Mouse (Mus musculus) liver, embryonic 11.5 days (tissue): Measurements from ENCODE around the gene Gm20721. TPM values are rescaled to one million over a fixed set of nuclear protein-coding genes. Genes with fewer than 3 reads are reported as not detected.

Source experiments
- ATAC-seq: fragments of 200-750 bp; cut with Nextera tagmentation; replicated peaks from 2 replicates; pipeline ENCODE4 v1.8.0; 2017; ENCODE audit warnings: moderate number of reproducible peaks, mild to moderate bottlenecking, moderate TSS enrichment, moderate library complexity; ENCODE audit not compliant: low FRiP score
- DNase-seq: peaks from one replicate; pipeline ENCODE4 v3.0.0-alpha.2; 2017; ENCODE audit warnings: low spot score
- H3K27ac ChIP-seq: fragments of 300-500 bp; sonication (generic); 2 replicates; pipeline ENCODE4 v1.5.1; 2014; ENCODE audit warnings: mild to moderate bottlenecking, low read depth, low read length, control low read depth
- H3K27me3 ChIP-seq: fragments of 300-500 bp; sonication (generic); replicated peaks from 2 replicates; pipeline ENCODE4 v1.6.1; 2014; ENCODE audit warnings: low read length, mixed read lengths; ENCODE audit not compliant: control insufficient read depth, insufficient read depth
- H3K36me3 ChIP-seq: fragments of 300-500 bp; sonication (generic); 2 replicates; pipeline ENCODE4 v1.6.1; 2014; ENCODE audit warnings: mild to moderate bottlenecking, low read length, moderate library complexity, mixed read lengths; ENCODE audit not compliant: control insufficient read depth, insufficient read depth
- H3K4me1 ChIP-seq: fragments of 300-500 bp; sonication (generic); replicated peaks from 2 replicates; pipeline ENCODE4 v1.6.1; 2014; ENCODE audit warnings: low read length, mixed read lengths; ENCODE audit not compliant: control insufficient read depth, insufficient read depth
- H3K4me2 ChIP-seq: fragments of 300-500 bp; sonication (generic); 2 replicates; pipeline ENCODE4 v1.6.1; 2014; ENCODE audit warnings: mild to moderate bottlenecking, control low read depth, moderate library complexity
- H3K4me3 ChIP-seq: fragments of 300-500 bp; sonication (generic); 2 replicates; pipeline ENCODE4 v1.5.1; 2014; ENCODE audit warnings: low read depth, low read length, control low read depth
- H3K9ac ChIP-seq: fragments of 300-500 bp; sonication (generic); 2 replicates; pipeline ENCODE4 v1.6.1; 2014; ENCODE audit warnings: low read depth, low read length, control low read depth
- H3K9me3 ChIP-seq: fragments of 300-500 bp; sonication (generic); 2 replicates; pipeline ENCODE4 v1.6.1; 2016; ENCODE audit warnings: low read length, inconsistent platforms, mixed read lengths; ENCODE audit not compliant: control insufficient read depth
- WGBS: fragments of 180-500 bp; shearing (Covaris S2); extraction: QIAGEN DNeasy Blood & Tissue Kit; methylation state at CpG from one replicate; pipeline ENCODE4 v1.1.7; 2014; 5-methylcytosine and 5-hydroxymethylcytosine counted together
- polyA plus RNA-seq: library from polyadenylated mRNA; unstranded; fragments of >200 nt; fragmentation: Nextera tagmentation; extraction: Ambion mirVana; gene quantifications from 2 replicates; pipeline ENCODE4 v1.2.1, GENCODE M21; 2014

Gm20721 gene
- polyA plus RNA-seq, 1 experiment from 2014 or later, result 7.7 TPM

- no peak for DNase-seq
- Histone ChIP-seq H3K36me3 (peaks cover 27% of the 10 kb centered on the region), H3K27me3 (no peaks in the 10 kb centered on the region), H3K4me1 (peaks cover 32% of the 10 kb centered on the region), H3K4me3 (no peak overlapping the region), H3K9me3 (no peaks in the 10 kb centered on the region), H3K9ac (no peak overlapping the region), H3K4me2 (no peak overlapping the region), H3K27ac (0 out of 2 replicates have a peak overlapping the region, but pooled peaks have one; percentile 34)
- 92% methylated on average over 16 of the region's 16 CpGs for WGBS
- ATAC-seq, result no peak
Observed at GRCm38 (mm10) chr2:174344996-174345395, 1.5 kb downstream of the Gm20721 start.

GRCm38 (mm10) chr2:174344003-174344655, 2.4 kb downstream of the Gm20721 start:
- no peak overlapping the region for H3K4me3 ChIP-seq
- peaks cover 29% of the 10 kb centered on the region for H3K36me3 ChIP-seq
- no peaks in the 10 kb centered on the region for H3K9me3 ChIP-seq
- peak; percentile 35; the same call in 1 of the 2 replicates for ATAC-seq
- peak; percentile 58 for DNase-seq
- 28% methylated on average over 3 of the region's 3 CpGs for WGBS
- peaks cover 36% of the 10 kb centered on the region for H3K4me1 ChIP-seq
- no peak overlapping the region for H3K9ac ChIP-seq
- peak overlapping the region; percentile 51 for H3K27ac ChIP-seq
- no peaks in the 10 kb centered on the region for H3K27me3 ChIP-seq
- peak overlapping the region; percentile 42 for H3K4me2 ChIP-seq

GRCm38 (mm10) chr2:174343566-174343965, 2.9 kb downstream of the Gm20721 start:
- H3K36me3 ChIP-seq, result peaks cover 29% of the 10 kb centered on the region
- H3K9me3 ChIP-seq, result no peaks in the 10 kb centered on the region
- no peak overlapping the region for H3K9ac ChIP-seq
- no peak for DNase-seq
- H3K27me3 ChIP-seq, result no peaks in the 10 kb centered on the region
- peak overlapping the region; percentile 42; the same call in 1 of the 2 replicates for H3K4me2 ChIP-seq
- WGBS, result 43% methylated on average over 1 of the region's 1 CpGs
- H3K27ac ChIP-seq, result peak overlapping the region; percentile 51; the same call in 1 of the 2 replicates
- no peak for ATAC-seq
- H3K4me3 ChIP-seq, result no peak overlapping the region
- peaks cover 40% of the 10 kb centered on the region for H3K4me1 ChIP-seq

GRCm38 (mm10) chr2:174342793-174343400, 3.6 kb downstream of the Gm20721 start:
- Histone ChIP-seq H3K27ac (peak overlapping the region; percentile 11; the same call in 1 of the 2 replicates), H3K36me3 (peaks cover 29% of the 10 kb centered on the region), H3K9me3 (no peaks in the 10 kb centered on the region), H3K4me2 (no peak overlapping the region), H3K4me1 (peaks cover 40% of the 10 kb centered on the region), H3K27me3 (no peaks in the 10 kb centered on the region), H3K9ac (no peak overlapping the region), H3K4me3 (no peak overlapping the region)
- ATAC-seq, result no peak
- no peak for DNase-seq
- WGBS, result 65% methylated on average over 8 of the region's 8 CpGs

- no peaks in the 10 kb centered on the region for H3K27me3 ChIP-seq
- H3K27ac ChIP-seq, result no peak overlapping the region
- peaks cover 47% of the 10 kb centered on the region for H3K4me1 ChIP-seq
- H3K4me3 ChIP-seq, result no peak overlapping the region
- no peaks in the 10 kb centered on the region for H3K9me3 ChIP-seq
- DNase-seq, result no peak
- no peak overlapping the region for H3K4me2 ChIP-seq
- peaks cover 21% of the 10 kb centered on the region for H3K36me3 ChIP-seq
- no peak for ATAC-seq
- 81% methylated on average over 4 of the region's 4 CpGs for WGBS
- H3K9ac ChIP-seq, result no peak overlapping the region
Observed at GRCm38 (mm10) chr2:174340893-174341580, 5.5 kb downstream of the Gm20721 start.

- Histone ChIP-seq H3K9ac (no peak overlapping the region), H3K36me3 (peaks cover 15% of the 10 kb centered on the region), H3K4me2 (no peak overlapping the region), H3K27me3 (no peaks in the 10 kb centered on the region), H3K4me3 (no peak overlapping the region), H3K27ac (no peak overlapping the region), H3K4me1 (peaks cover 50% of the 10 kb centered on the region), H3K9me3 (no peaks in the 10 kb centered on the region)
- 91% methylated on average over 3 of the region's 3 CpGs for WGBS
- ATAC-seq (no peak), DNase-seq (no peak)
Observed at GRCm38 (mm10) chr2:174340229-174340892, 6.2 kb downstream of the Gm20721 start.

GRCm38 (mm10) chr2:174339701-174340100, 6.8 kb downstream of the Gm20721 start:
- H3K4me1 ChIP-seq, result peaks cover 57% of the 10 kb centered on the region
- ATAC-seq (no peak; the same call in 1 of the 2 replicates), DNase-seq (no peak)
- no peak overlapping the region for H3K27ac ChIP-seq
- H3K27me3 ChIP-seq, result no peaks in the 10 kb centered on the region
- no peak overlapping the region for H3K4me3 ChIP-seq
- peaks cover 10% of the 10 kb centered on the region for H3K36me3 ChIP-seq
- H3K9ac ChIP-seq, result no peak overlapping the region
- no peak overlapping the region for H3K4me2 ChIP-seq
- H3K9me3 ChIP-seq, result no peaks in the 10 kb centered on the region
- WGBS, result 94% methylated on average over 1 of the region's 1 CpGs

- Histone ChIP-seq H3K4me3 (no peak overlapping the region), H3K4me1 (peaks cover 62% of the 10 kb centered on the region), H3K27me3 (no peaks in the 10 kb centered on the region), H3K4me2 (no peak overlapping the region), H3K36me3 (peaks cover 9% of the 10 kb centered on the region; the same call in 1 of the 2 replicates), H3K9me3 (no peaks in the 10 kb centered on the region), H3K27ac (no peak overlapping the region), H3K9ac (no peak overlapping the region)
- 88% methylated on average over 13 of the region's 13 CpGs for WGBS
- ATAC-seq (no peak), DNase-seq (no peak)
Observed at GRCm38 (mm10) chr2:174337275-174337674, 9.2 kb downstream of the Gm20721 start.
